Mouse (Mus musculus) adipose tissue, adult 10 weeks (tissue): ENCODE data around the gene 4930467E23Rik. TPM values are rescaled to one million over a fixed set of nuclear protein-coding genes. Genes with fewer than 3 reads are reported as not detected.

Experiments
- polyA plus RNA-seq: library from polyadenylated mRNA; stranded (reverse); fragments of 350-450 nt; fragmentation: Illumina TruSeq; extraction: RNeasy Lipid Tissue Mini Kit (QIAGEN cat#74804); gene quantifications from one replicate; pipeline ENCODE4 v1.2.3, GENCODE M21; 2014; ENCODE audit warnings: low read depth, low replicate concordance

4930467E23Rik gene
- 0.29 TPM for polyA plus RNA-seq

GRCm38 (mm10) chr8:19729276-19729675, at the start of gene 4930467E23Rik:
TSS of gene 4930467E23Rik (plus strand) at chr8:19729576.

Other genes with a start within 250 kb of the 4930467E23Rik start
- not detected for gene Defb7, start 234.5 kb upstream of the 4930467E23Rik start, polyA plus RNA-seq
- gene Gm31371, start 173.8 kb downstream of the 4930467E23Rik start, polyA plus RNA-seq, result 0.20 TPM